Comparison of ENCODE assay signal across 25 mouse cellular contexts in the genomic region with DNA sequence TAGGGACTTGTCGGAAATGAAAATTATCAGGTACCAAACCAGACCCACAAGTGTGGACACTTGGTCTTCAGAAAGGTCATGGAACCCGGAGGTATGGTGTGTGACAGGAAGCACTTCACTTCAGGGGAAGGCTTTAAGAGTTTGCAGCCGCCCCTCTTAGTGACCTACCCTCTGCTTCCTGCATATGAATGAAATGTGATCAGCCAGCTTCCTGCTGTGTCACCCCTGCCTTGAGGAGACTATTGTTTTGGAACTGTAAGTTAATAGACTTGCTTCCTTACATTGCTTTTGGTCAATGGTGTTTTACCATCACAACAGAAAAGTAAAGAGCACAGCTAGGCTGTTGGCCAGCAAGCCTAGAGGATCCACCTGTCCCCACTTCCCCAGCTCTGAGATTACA.
"Had no signal": no experiment of that assay in that cellular context is flagged by ENCODE, and none has a peak within 500 bp of the region (broad histone marks: within the 10 kb centered on the region; RNA-seq: fewer than 3 reads in every experiment).

No protein-coding gene starts in this region.

- H3K9ac ChIP-seq: heart, embryonic 13.5 days; heart, embryonic 15.5 days; hindbrain, embryonic 13.5 days; hindbrain, embryonic 15.5 days; kidney, embryonic 15.5 days; limb, embryonic 12.5 days; liver, embryonic 13.5 days; liver, embryonic 15.5 days had no signal

- H3K27ac ChIP-seq: heart, adult 2 months; heart, embryonic 13.5 days; heart, embryonic 15.5 days; hindbrain, embryonic 13.5 days; hindbrain, embryonic 15.5 days; hindbrain, postnatal 0 days; kidney, embryonic 15.5 days; kidney, postnatal 0 days; limb, embryonic 10.5 days; limb, embryonic 12.5 days; liver, embryonic 13.5 days; liver, embryonic 15.5 days had no signal

- H3K4me3 ChIP-seq: heart, adult 2 months; heart, embryonic 13.5 days; heart, embryonic 15.5 days; hindbrain, embryonic 13.5 days; hindbrain, embryonic 15.5 days; kidney, embryonic 15.5 days; limb, embryonic 10.5 days; limb, embryonic 12.5 days; liver, embryonic 13.5 days; liver, embryonic 15.5 days had no signal

- H3K36me3 ChIP-seq: heart, embryonic 13.5 days; heart, embryonic 15.5 days; hindbrain, embryonic 13.5 days; hindbrain, embryonic 15.5 days; kidney, embryonic 15.5 days; limb, embryonic 10.5 days; limb, embryonic 12.5 days; liver, embryonic 13.5 days; liver, embryonic 15.5 days had no signal

- ATAC-seq: hindbrain, postnatal 0 days; intestine, embryonic 16.5 days had no signal

- DNase-seq: gastrocnemius, postnatal 14 days; gastrocnemius, postnatal 36 days; heart, adult 2 months; heart, postnatal 14 days; heart, postnatal 36 days; kidney, adult 11 months; kidney, adult 2 months; kidney, adult 9 months; kidney, postnatal 14 days; kidney, postnatal 36 days; liver; liver, embryonic 13.5 days had no signal

- H3K4me1 ChIP-seq: heart, embryonic 15.5 days; hindbrain, embryonic 13.5 days; hindbrain, embryonic 15.5 days; kidney, embryonic 15.5 days; limb, embryonic 10.5 days; limb, embryonic 12.5 days; liver, embryonic 13.5 days; liver, embryonic 15.5 days had no signal

- H3K9me3 ChIP-seq: heart, embryonic 13.5 days; heart, embryonic 15.5 days; hindbrain, embryonic 13.5 days; hindbrain, embryonic 15.5 days; kidney, embryonic 15.5 days; limb, embryonic 10.5 days; limb, embryonic 12.5 days; liver, embryonic 15.5 days had no signal

- H3K27me3 ChIP-seq: heart, embryonic 13.5 days; heart, embryonic 15.5 days; hindbrain, embryonic 13.5 days; hindbrain, embryonic 15.5 days; kidney, embryonic 15.5 days; limb, embryonic 12.5 days; liver, embryonic 13.5 days; liver, embryonic 15.5 days had no signal

- H3K4me2 ChIP-seq: heart, embryonic 11.5 days; heart, embryonic 13.5 days; heart, embryonic 15.5 days; hindbrain, embryonic 13.5 days; hindbrain, embryonic 15.5 days; kidney, embryonic 15.5 days; limb, embryonic 12.5 days; liver, embryonic 11.5 days; liver, embryonic 13.5 days; liver, embryonic 15.5 days had no signal
